Comparison of ENCODE assay signal across 16 mouse cellular contexts in genomic region chr11:87957066-87957465, GRCm38 (mm10). TPM values are rescaled to one million over a fixed set of nuclear protein-coding genes. Genes with fewer than 3 reads are reported as not detected.
A peak's percentile ranks its signal among the peaks of the same experiment; 100 is the strongest.
DNase-seq lines count a peak whose midpoint lies in the region; ATAC-seq lines count a peak whose summit lies in the region.
"Had no signal": no experiment of that assay in that cellular context is flagged by ENCODE, and none has a peak within 500 bp of the region (broad histone marks: within the 10 kb centered on the region; RNA-seq: fewer than 3 reads in every experiment).

No protein-coding gene starts in this region.

- H3K27ac ChIP-seq in hindbrain, embryonic 10.5 days, result no peak overlapping the region
- no peak overlapping the region for H3K27ac ChIP-seq in hindbrain, embryonic 16.5 days (ENCODE audit: low read depth, low read length)
- H3K27ac ChIP-seq: forebrain, embryonic 12.5 days; hindbrain, embryonic 14.5 days; limb, embryonic 15.5 days; midbrain, embryonic 12.5 days had no signal

- no peak for ATAC-seq in hindbrain, embryonic 16.5 days
- 0 out of 2 replicates have a peak, but pooled peaks have one; percentile 35 for ATAC-seq in granulocyte monocyte progenitor cell, adult 5-6 weeks (replicated peaks; ENCODE audit: poor library complexity, severe bottlenecking)

- no peak overlapping the region for H3K9ac ChIP-seq in hindbrain, embryonic 16.5 days (ENCODE audit: low read depth, low read length)
- H3K9ac ChIP-seq: forebrain, embryonic 12.5 days; hindbrain, embryonic 14.5 days; limb, embryonic 15.5 days; midbrain, embryonic 12.5 days had no signal

- WGBS in hindbrain, embryonic 10.5 days, result 44% methylated on average over 7 of the region's 7 CpGs
- WGBS in hindbrain, embryonic 16.5 days, result 47% methylated on average over 7 of the region's 7 CpGs

- H3K4me3 ChIP-seq in hindbrain, embryonic 10.5 days, result no peak overlapping the region
- H3K4me3 ChIP-seq in hindbrain, embryonic 16.5 days (ENCODE audit: low read length), result no peak overlapping the region
- H3K4me3 ChIP-seq: forebrain, embryonic 12.5 days; limb, embryonic 15.5 days; midbrain, embryonic 12.5 days had no signal

- H3K27me3 ChIP-seq in hindbrain, embryonic 10.5 days (ENCODE audit: insufficient read depth, poor library complexity, severe bottlenecking), result no peaks in the 10 kb centered on the region
- H3K27me3 ChIP-seq in hindbrain, embryonic 16.5 days (replicated peaks; ENCODE audit: control insufficient read depth, insufficient read depth, low read length), result no peaks in the 10 kb centered on the region
- H3K27me3 ChIP-seq: forebrain, embryonic 12.5 days; limb, embryonic 15.5 days; midbrain, embryonic 12.5 days had no signal

- H3K36me3 ChIP-seq in hindbrain, embryonic 10.5 days, result no peaks in the 10 kb centered on the region
- H3K36me3 ChIP-seq in hindbrain, embryonic 16.5 days (ENCODE audit: control insufficient read depth, insufficient read depth, low read length), result no peaks in the 10 kb centered on the region
- H3K36me3 ChIP-seq: forebrain, embryonic 12.5 days; limb, embryonic 15.5 days; midbrain, embryonic 12.5 days had no signal

- DNase-seq in hindbrain, embryonic 10.5 days (ENCODE audit: low spot score), result peak; percentile 36
- DNase-seq in thymus, postnatal 0 days (ENCODE audit: low spot score), result peak; percentile 18
- DNase-seq in thymus, adult 18-20 months, result no peak
- no peak for DNase-seq in ovary, postnatal 14 days (ENCODE audit: low spot score)
- no peak for DNase-seq in ovary, postnatal 36 days (ENCODE audit: low spot score)
- no peak for DNase-seq in testis, postnatal 10 days (ENCODE audit: low spot score)
- DNase-seq: cerebellum, postnatal 14 days had no signal

- no peak overlapping the region for H3K4me2 ChIP-seq in hindbrain, embryonic 16.5 days (ENCODE audit: low read length)
- H3K4me2 ChIP-seq: forebrain, embryonic 12.5 days; hindbrain, embryonic 14.5 days; limb, embryonic 15.5 days; midbrain, embryonic 12.5 days had no signal

- no peaks in the 10 kb centered on the region for H3K9me3 ChIP-seq in hindbrain, embryonic 10.5 days
- no peaks in the 10 kb centered on the region for H3K9me3 ChIP-seq in hindbrain, embryonic 16.5 days (ENCODE audit: control insufficient read depth, low read length)
- H3K9me3 ChIP-seq: forebrain, embryonic 12.5 days; limb, embryonic 15.5 days; midbrain, embryonic 12.5 days had no signal

- no peaks in the 10 kb centered on the region for H3K4me1 ChIP-seq in hindbrain, embryonic 10.5 days (replicated peaks)
- no peaks in the 10 kb centered on the region for H3K4me1 ChIP-seq in hindbrain, embryonic 16.5 days (ENCODE audit: control insufficient read depth, insufficient read depth, low read depth, low read length)
- H3K4me1 ChIP-seq: forebrain, embryonic 12.5 days; limb, embryonic 15.5 days; midbrain, embryonic 12.5 days had no signal

RNA-seq across cellular contexts. Expression of gene Dynll2, which starts 30.3 kb away (rescaled TPM):
- polyA plus RNA-seq in hindbrain, embryonic 10.5 days (2016; fragmentation: Nextera tagmentation; extraction: Ambion mirVana), result 29.4 and 39.9 TPM in 2 replicates
- 54.5 and 54.6 TPM in 2 replicates for polyA plus RNA-seq in hindbrain, embryonic 16.5 days (2015; fragmentation: Nextera tagmentation; extraction: Ambion mirVana)
- polyA plus RNA-seq in thymus, postnatal 0 days (2015; fragmentation: Nextera tagmentation; extraction: Ambion mirVana), result 23.1 and 26.6 TPM in 2 replicates
- 20.9 and 24.9 TPM in 2 replicates for total RNA-seq in granulocyte monocyte progenitor cell, adult 5-6 weeks (2014; fragmentation: Nextera tagmentation)
- total RNA-seq in granulocyte monocyte progenitor cell, adult 5-6 weeks (2017), result 12.3 and 17.3 TPM in 2 replicates

RNA-seq across cellular contexts. Expression of gene Olfr464, which starts 36.3 kb away (rescaled TPM):
- not detected in 2 replicates for polyA plus RNA-seq in hindbrain, embryonic 10.5 days (2016; fragmentation: Nextera tagmentation; extraction: Ambion mirVana)
- 0.10 and 0.26 TPM in 2 replicates for polyA plus RNA-seq in hindbrain, embryonic 16.5 days (2015; fragmentation: Nextera tagmentation; extraction: Ambion mirVana)
- polyA plus RNA-seq in thymus, postnatal 0 days (2015; fragmentation: Nextera tagmentation; extraction: Ambion mirVana), result 0.13 TPM in 1 of 2 replicates, not detected in the other
- total RNA-seq in granulocyte monocyte progenitor cell, adult 5-6 weeks (2014; fragmentation: Nextera tagmentation), result not detected in 2 replicates
- not detected in 2 replicates for total RNA-seq in granulocyte monocyte progenitor cell, adult 5-6 weeks (2017)
- total RNA-seq: heart, adult 8-10 months; layer of hippocampus, adult 8-10 months had no signal
- polyA plus RNA-seq: forebrain, embryonic 12.5 days; hindbrain, embryonic 14.5 days; limb, embryonic 15.5 days; midbrain, embryonic 12.5 days; stomach, embryonic 14.5 days had no signal

RNA-seq across cellular contexts. Expression of gene Olfr463, which starts 59.9 kb away (rescaled TPM):
- not detected in 2 replicates for polyA plus RNA-seq in hindbrain, embryonic 10.5 days (2016; fragmentation: Nextera tagmentation; extraction: Ambion mirVana)
- polyA plus RNA-seq in hindbrain, embryonic 16.5 days (2015; fragmentation: Nextera tagmentation; extraction: Ambion mirVana), result not detected in 2 replicates
- polyA plus RNA-seq in thymus, postnatal 0 days (2015; fragmentation: Nextera tagmentation; extraction: Ambion mirVana), result not detected in 2 replicates
- total RNA-seq in granulocyte monocyte progenitor cell, adult 5-6 weeks (2014; fragmentation: Nextera tagmentation), result not detected in 2 replicates
- not detected in 2 replicates for total RNA-seq in granulocyte monocyte progenitor cell, adult 5-6 weeks (2017)
- total RNA-seq: heart, adult 8-10 months; layer of hippocampus, adult 8-10 months had no signal
- polyA plus RNA-seq: forebrain, embryonic 12.5 days; hindbrain, embryonic 14.5 days; limb, embryonic 15.5 days; midbrain, embryonic 12.5 days; stomach, embryonic 14.5 days had no signal

Comparison
In these comparisons a context has a peak if more than half of its experiments do, and no peak if none do; other contexts are left out.
1. DNase-seq: peak in hindbrain, embryonic 10.5 days (single experiment) and thymus, postnatal 0 days (single experiment); none in thymus, adult 18-20 months (0 of 2), ovary, postnatal 14 days (single experiment), ovary, postnatal 36 days (single experiment) and testis, postnatal 10 days (single experiment).